Mouse (Mus musculus) retina, embryonic 14.5 days (tissue): ENCODE results near the gene Agap1.
A peak's percentile ranks its signal among the peaks of the same experiment; 100 is the strongest.

Experiments used
- DNase-seq: peaks from one replicate; pipeline ENCODE4 v3.0.0-alpha.2; 2015; ENCODE audit warnings: low spot score

Gene Agap1

DNA sequence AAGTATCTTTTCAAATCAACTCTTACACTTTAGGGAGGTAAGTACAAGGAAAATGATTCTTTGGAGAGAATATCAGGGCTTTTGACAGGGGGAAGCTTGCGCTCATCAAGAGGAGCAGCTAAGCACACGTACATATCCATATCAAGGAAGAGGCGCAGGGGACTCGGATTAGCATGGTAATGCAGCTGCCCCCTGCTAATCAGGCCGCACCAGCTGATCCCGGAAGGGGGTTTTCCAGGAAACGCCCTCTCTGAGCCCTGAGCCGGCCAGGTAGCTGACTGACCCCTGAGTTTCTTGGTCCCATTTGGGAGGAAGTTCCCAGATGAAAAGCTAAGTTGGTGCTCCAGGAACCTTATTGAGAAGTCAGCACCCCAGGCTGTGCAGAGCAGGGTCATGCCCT lies 301.8 kb downstream of the Agap1 start:
- no peak for DNase-seq

DNA sequence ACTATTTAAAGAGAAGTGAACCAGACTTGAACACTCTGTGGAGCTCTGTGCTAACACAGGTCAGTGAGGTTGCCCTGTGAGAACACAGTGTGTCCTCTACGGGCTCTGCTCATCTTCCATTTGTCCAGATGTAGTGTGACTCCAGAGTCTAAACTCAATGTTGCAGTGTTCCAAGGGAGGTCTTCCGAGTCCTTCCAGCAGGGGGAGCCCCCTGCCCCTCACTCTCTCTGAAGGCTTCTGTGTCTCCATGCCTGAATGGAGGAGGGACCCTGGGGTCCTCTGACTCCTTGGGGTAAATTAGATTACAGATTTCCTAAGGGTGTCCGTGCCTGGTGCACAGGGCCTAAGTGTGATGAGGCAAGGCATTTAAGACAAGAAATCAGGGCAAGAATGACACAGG lies 302.9 kb downstream of the Agap1 start:
- peak; percentile 54 for DNase-seq

DNA sequence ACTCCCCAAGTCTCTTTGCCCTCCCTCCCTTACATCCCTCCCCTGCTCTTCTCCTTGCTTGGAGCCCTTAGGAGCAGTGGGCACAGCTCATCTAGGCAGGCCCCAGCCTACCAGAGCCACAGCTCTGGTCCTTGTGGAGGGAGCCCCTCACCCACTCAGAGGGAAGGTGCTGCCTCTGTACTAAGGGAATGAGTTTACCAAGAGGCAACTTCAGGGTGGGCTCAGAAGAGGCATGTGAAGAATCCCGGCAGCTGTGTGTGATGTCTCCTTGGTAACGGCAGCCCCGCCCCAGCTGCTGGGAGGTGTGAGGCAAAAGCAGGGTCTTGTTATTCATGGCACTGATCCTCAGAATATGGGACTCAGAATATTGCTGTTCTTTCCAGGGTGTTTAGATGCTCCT lies 309.3 kb downstream of the Agap1 start:
- peak; percentile 44 for DNase-seq

DNA sequence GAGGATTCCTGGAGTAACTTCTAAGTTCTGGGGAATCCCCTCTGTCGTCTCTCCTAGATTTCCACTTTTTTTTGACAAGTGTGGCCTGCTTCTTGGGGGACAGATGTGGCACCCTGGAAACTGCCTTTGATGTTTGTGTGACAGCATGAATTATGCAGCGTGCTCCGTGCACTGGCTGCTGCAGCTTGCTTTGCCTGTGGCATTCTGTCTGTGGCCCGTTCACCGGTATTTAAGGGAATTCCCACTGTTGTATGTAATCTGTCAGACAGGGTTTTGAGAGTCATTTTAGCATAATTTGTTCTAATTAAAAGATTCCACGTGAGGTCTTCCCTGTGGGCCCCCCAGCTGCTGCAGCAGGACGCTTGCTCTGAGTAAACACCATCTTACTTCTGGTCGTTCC lies 312.3 kb downstream of the Agap1 start:
- no peak for DNase-seq

DNA sequence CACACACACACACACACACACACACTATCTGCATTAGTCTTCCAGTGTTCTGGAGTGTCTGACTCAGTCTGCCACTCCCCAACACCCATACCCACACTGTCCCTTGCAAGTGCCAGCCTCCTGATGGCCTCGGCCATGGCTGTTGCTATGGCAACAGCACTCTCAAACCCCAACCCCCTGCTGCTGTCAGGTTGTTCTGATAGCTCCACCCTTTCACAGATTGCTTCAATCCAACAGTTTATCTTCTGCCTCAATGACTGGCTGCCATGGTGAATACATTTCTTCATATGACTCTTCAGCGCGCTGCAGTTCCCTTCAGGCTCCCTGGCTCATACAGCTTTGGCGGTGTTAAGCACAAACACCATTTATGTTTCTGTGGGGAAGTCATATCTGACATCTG lies 315.0 kb downstream of the Agap1 start:
- peak; percentile 49 for DNase-seq

DNA sequence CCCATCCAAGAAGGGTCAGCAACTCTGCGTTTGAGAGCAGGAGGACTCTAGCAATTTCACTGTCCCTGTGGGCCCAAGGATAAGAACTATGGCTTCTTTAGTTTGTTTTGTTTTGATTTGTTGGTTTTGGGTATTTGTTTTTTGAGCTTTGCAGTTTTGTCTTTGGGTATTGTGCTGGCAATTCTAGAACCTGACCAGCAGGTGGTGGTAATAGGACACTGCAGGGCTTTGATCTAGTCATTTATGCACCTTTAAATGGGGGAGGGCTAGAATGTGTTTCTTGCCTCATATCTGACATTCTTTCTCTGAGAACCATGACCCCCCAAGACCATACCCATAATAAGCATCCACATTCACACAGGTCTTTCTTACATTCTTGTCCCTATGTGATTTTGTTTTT lies 315.7 kb downstream of the Agap1 start:
- DNase-seq = no peak

DNA sequence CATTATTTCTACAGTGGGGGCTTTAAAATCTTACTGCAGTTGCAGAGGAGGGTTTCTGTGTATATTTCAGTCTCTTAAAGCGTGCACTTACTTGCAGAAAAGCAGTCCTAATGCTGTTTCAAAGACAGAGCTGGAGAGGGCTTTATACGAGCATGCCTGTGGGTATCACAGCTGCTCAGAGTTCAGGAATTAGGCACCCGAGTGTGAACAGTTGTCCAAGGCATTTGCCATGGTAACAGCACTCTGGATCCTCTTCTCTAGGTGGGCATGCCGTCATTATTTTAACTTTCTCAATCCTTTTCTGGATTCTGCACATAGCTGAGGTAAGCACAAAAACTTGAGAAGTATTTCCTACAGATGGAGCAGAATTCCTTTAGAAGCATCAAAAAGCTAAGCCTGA lies 321.1 kb downstream of the Agap1 start:
- no peak for DNase-seq

DNA sequence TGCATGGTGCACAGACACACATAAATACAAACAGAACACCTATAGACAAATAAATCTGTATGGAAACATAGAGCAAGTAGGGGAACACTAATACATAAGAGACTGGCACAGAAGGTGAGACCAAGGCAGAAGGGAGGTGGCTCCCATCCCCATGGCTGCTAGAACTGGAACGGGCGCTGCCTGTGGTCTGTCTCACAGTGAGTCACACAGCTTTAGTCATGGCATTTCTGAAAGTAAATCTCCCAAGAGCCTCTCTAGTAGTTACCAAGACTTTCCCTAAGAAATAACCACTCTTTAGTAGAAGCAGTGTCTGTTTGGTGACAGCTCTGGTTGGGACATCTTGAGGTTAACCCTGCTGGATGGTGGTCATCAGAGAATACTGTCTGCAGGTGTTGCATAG lies 326.1 kb downstream of the Agap1 start:
- no peak for DNase-seq

DNA sequence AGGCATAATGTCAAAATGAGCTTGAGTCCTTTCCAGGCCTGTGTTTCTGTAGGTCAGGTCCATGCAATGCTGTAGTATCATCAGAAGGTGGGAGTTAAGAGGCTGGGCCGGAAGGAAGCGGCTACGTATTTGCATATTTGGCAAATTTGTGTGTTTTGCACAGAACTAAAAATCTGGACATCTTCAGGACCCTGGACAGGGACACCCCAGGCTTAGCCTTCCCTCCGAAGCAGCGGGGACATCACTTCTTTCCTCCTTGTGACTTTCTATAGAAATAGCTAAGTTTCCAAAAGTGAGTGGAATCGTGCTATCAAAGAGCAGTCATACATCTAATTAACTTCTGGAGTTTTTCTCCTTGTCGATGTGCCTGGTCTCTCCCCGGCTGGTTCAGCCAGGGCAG lies 327.3 kb downstream of the Agap1 start:
- peak; percentile 45 for DNase-seq

DNA sequence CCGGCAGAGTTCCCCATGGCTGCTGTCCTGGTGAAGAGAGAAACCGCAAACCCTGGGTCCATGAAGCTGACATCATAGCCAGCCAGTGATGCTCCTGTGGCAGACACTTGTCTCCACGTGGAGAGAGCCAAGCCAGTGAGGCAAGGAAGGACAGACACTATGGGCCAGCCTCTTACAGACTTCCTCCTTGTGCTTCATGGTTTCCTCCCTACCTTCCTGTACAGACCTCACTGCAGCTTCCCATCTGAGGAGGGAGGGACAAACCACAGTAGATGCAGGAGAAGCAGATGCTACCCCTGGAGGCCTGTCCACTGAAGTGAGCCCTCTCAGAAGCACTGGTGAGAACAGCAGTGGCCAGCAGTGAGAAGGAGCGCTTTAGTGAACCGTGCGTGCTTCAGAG lies 332.2 kb downstream of the Agap1 start:
- no peak for DNase-seq

DNA sequence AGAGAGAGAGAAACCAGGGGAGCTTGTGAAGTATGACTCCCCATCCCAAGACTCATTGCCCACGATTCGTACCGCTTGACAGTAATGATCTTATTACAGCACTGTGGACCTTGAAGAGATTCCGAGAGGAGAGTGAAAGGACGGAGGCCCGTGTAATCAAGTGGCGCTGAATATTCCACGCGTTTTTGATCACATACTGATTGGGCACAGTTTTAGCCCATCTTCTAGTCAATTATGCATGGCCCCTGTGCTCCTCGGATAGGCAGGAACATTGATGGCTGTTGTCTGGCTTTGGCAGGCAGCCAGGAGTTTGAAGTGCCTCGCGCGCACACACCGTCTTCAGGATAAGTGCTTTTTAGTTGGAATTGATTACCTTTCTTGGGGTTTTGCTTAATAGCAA lies 344.1 kb downstream of the Agap1 start:
- no peak for DNase-seq

DNA sequence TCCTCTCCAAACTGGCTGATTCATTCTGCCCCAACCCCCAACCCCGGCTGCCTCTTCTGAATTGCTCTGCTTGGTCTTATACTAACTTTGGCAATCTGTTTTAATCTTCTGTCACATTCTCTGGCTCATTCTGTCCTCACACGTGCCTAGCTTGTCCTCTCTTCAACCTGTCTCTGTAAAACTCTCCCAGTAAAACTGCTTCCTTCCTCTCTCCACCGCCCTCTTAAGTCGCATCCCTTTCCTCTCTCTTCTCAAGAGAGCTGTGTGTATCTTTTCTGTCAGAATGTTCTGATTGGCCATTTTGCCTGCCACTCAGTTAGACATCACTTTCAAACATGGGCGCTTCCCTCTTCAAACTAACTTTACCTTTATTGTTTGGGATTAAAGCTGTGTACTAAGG lies 346.9 kb downstream of the Agap1 start:
- DNase-seq = no peak

DNA sequence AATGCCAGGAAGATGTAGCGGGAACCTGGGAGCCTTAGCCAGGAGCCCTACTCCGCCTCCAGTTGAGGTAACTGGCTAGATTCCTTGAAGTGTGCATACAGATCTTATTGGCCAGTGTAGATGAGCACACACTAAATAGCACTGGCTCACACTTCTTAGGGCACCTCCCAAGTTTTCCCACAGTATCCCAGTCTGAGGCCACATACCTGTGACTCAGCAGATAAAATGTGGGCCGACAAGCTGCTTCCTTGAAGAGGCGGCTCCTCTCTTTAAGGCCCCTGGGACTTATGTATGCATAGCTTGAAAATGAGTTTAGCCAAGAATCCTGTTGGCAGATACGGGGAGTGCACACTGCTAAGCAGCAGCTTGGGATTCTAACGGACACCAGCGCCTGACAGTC lies 350.4 kb downstream of the Agap1 start:
- no peak for DNase-seq

DNA sequence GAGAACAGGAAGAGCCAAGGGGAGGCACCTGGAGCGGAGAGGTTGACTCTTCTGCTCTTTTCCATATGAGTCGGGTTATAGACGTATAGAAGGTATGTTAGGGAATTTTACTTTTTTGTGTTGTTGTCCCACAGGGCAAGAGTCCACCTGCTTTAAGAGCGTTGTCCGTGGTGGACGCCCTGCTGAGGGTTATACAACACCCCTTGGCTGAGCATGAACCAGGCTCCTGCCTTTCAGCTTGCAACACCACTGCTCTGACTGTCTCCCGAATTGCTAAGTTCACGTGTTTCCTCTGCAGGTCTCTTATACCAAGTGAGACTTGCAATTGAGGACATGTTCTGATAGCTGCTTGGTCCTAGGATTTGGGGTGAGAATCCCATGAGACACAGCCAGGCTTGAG lies 358.2 kb downstream of the Agap1 start:
- no peak for DNase-seq

DNA sequence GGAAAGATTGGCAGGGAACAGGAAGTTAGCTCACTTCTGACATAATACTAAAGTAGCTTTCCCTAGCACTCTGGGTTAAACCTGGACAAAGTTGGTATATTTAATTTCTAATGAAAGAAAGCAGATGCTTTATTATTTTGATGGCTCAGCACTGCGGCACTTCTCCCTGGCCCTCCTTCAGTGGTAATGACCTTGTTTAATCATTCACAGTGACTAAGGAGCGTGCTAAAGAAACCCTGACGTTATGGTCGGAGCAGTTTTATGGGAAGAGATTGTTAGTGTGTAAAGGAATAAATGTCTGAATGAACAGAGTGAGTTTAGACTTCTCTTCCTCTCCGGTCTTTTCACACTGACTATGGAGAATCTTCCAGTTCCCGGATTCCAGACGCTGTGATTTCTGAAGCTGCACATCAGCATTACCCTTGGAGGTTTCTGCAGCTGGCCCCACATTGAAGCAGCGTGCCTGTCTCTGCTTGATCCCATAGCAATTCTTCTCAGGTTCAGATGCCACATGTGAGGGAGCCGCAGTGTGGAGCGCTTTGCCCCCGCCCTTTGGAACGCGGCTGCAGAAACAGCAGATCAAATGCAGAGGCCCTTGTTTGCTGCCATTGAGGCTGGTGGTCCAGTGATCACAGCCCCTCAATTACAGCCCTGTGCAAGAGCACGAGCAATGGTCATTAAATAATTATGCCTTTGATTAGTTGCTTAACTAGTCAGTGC lies 362.0 kb downstream of the Agap1 start:
- DNase-seq = peak; percentile 18

DNA sequence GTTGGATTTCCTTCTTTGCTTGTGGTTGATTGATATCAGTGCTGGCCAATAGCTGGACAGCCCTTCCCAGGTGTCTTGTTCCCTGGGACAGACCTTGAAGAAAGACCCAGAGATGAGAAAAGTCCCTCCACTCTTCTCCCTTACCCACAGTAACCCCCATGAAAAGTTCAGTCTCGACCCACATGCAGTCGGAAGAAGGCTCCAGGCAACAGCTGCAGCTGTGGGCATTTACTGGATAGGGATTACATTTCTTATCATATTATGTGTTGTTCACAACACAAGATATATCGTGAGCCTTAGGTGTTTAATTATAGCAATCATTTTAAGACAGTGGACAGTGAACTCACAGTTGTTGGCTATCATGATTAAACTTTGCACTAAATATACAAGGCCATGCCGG lies 367.2 kb downstream of the Agap1 start:
- no peak for DNase-seq

DNA sequence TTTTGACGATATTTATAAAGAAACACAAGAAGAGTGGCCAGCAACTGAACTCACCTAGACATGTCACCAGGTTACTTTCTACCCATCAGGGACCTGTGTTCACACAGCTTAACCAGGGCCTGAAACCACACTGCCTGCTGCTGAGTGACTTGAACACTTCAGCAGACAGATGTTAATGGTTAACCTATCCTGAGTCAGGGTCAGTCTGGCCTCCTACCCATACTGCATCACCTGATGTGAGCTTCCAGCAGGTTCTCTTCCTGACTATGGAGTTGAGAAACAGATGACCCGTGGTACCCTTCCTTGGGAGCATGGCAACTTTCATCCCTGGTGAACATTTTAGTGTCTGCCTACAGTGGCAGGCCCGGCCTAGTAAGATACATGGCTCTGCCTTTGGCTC lies 367.8 kb downstream of the Agap1 start:
- DNase-seq = no peak

DNA sequence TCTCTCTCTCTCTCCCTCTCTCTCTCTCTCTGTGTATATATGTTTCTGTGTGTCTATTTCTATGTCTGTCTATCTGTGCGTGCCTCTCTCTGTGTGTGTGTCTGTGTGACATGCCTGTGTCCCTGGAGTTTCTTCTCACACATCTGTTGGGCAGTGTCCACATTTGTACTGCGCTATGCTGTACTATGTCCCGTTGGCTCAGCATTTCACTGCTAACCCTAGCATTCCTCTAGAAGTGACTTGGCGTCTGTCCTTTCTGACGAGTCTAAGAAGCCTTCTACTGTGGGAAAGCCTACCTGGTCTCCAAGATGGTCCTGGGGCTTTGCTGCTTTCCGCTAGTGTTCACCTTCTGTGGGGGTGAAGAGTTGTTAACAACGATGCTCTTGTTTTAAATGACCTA lies 368.4 kb downstream of the Agap1 start:
- no peak for DNase-seq

DNA sequence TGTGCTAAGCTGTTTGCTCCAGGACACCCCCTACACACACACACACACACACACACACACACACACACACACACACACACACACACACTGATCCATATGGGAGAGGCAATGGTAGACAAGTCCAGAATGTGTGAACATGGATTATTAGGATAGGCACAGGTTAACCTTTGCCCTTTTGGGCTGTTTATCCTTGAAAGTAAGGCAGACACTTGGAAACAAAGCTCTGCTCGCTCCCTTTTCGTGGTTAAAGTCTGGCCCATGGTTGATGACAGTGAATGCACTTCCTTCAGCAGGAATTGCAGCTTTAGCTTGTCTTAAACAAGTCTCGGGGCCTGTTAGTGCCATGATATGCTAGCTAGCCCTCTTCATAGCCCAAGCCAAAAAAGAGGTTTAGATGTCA lies 372.4 kb downstream of the Agap1 start:
- no peak for DNase-seq

DNA sequence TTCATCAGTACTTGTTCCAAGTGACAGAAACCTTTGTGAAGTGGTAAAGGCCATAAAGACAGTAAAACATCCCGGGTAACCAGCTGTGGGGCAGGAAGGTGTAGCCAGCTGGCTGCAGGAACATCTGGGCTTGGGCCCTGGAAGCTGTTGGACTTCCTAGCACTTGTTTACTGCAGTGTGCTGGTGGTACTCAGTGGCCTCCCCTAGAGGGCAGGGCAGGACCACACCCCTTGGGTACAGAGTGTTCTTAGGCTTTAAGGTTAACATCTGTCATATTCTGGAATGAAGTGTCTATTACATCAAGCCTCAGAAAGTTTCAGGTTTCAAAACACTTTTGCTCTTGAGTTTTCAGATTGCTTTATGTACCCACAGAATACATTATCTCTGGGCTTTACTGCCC lies 376.5 kb downstream of the Agap1 start:
- no peak for DNase-seq

DNA sequence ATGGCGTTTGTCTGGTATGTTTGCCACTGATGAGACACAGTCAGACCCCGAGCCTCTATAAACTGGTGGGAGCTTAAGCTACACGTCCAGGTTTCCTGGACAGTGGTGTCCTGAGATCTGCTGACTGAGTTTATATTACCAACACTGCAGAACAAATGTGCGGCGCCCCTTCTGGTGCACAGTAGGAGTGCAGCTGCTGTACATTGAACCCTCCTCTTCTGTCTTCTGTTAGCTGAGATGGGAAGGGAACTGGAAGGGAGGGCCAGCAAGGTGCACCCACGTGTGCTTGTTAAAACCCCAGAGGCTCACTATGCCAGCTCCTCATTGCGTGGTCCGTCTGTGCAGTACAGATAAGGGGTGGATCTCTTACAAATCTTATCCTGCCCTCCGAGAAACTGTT lies 389.5 kb downstream of the Agap1 start:
- DNase-seq = peak; percentile 62

DNA sequence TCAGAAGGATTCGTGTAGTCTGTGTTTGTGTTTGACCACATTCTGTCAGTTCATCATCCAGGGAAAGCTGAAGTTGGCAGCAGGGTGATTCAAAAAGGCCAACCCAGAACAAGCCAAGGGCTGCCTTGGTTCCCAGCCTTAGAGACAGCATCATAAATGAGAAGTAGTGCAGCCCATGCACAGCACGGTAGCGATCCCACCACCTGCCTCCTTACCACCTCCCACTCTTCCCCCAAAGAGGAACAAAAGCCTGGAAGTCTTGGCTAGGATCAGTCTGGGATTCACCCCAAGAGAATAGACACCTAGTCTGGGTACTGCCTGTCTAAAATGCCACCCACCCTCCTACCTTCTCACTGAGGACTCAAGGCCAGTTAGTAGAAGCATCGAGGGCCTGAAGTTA lies 390.9 kb downstream of the Agap1 start:
- no peak for DNase-seq

DNA sequence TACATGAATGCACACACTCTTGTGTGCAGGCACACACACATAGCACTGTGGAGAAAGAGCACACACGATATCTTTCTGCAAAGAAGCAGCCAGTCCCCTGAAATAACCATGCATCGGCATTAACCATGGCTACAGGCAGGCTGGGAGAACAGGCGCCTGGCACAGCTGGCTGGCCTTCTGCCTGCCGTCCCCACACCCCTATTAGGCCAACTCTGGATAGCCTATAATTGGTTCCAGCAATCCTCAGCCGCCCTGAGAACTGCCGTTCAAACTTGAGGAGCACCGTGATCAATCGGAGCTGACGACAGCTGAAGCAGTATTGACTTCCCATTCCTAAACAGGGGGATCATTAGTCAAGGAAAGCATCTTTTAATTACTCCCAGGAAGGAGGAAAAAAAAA lies 391.5 kb downstream of the Agap1 start:
- peak; percentile 47 for DNase-seq

DNA sequence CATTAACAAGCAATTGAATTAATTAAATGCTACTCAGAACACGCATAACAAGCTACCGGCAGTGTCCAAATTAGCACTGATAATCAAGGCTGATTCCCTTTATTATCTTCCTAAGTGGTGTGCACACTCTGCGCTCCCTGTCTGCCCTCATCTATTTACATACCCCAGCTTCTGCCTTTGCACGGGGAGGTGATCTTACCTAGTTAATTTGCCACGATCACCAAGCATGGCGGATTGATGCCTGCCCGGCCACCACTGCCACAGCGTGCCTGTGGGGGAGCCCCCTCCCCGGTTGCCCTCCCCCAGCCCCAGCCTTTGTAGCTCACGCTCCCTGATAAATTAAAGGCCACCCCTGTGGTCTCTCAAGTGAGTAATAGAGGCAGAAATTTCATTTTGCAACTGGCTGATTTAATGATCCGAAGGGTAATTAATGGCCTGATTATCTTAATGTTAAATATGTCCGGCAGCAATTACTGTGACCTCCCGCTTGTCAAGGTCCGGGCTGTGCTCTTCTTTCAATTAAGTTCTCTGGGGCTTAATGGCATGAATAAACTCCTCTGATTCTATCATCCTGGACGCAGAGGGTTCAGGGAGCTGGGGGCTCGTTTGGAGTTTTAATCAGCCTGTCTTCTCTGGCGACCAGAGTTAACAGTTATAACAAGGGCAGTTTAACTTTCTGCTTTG lies 393.9 kb downstream of the Agap1 start:
- DNase-seq = peak; percentile 87
